Mouse (Mus musculus): ENCODE data around the gene Ush1c. TPM values are rescaled to one million over a fixed set of nuclear protein-coding genes. Genes with fewer than 3 reads are reported as not detected.
"Not testable (repeated sequence)": the region's sequence is repeated elsewhere in the genome, so short reads cannot be mapped to it uniquely, and the experiment has no call there.

Ush1c gene
- total RNA-seq, 1 experiment from 2014 or later = 2.7 TPM

GRCm38 (mm10) chr7:46204775-46205174, 33.5 kb downstream of the Ush1c start:
- DNase-seq = no peak

- DNase-seq = peak; percentile 46
These were observed 34.2 kb downstream of the Ush1c start for GRCm38 (mm10) chr7:46204046-46204471.

- no peak for DNase-seq
These were observed 36.7 kb downstream of the Ush1c start for GRCm38 (mm10) chr7:46201649-46202048.

- DNase-seq = no peak
These were observed 38.3 kb downstream of the Ush1c start for GRCm38 (mm10) chr7:46200021-46200420.

- DNase-seq = no peak
These were observed 42.9 kb downstream of the Ush1c start for GRCm38 (mm10) chr7:46195356-46195755.

GRCm38 (mm10) chr7:46184232-46184631, 54.1 kb downstream of the Ush1c start:
- no peak for DNase-seq

- peak; percentile 64 for DNase-seq
These were observed 56.7 kb downstream of the Ush1c start for GRCm38 (mm10) chr7:46181590-46181989.

GRCm38 (mm10) chr7:46179431-46180275, 58.6 kb downstream of the Ush1c start, which contains the start of gene Abcc8:
Gene Abcc8 (minus strand): TSS chr7:46180033.
- DNase-seq = peak; percentile 29

GRCm38 (mm10) chr7:46168980-46169379, 69.3 kb downstream of the Ush1c start:
- not testable (repeated sequence) for DNase-seq

- DNase-seq = peak; percentile 36
These were observed 69.9 kb downstream of the Ush1c start for GRCm38 (mm10) chr7:46168402-46168801.

- DNase-seq = peak; percentile 53
These were observed 70.4 kb downstream of the Ush1c start for GRCm38 (mm10) chr7:46167901-46168300.

GRCm38 (mm10) chr7:46165876-46166275, 72.4 kb downstream of the Ush1c start:
- DNase-seq = no peak

GRCm38 (mm10) chr7:46162731-46163130, 75.6 kb downstream of the Ush1c start:
- DNase-seq = no peak

- DNase-seq = peak; percentile 26
These were observed 76.1 kb downstream of the Ush1c start for GRCm38 (mm10) chr7:46162132-46162727.

GRCm38 (mm10) chr7:46161615-46162014, 76.7 kb downstream of the Ush1c start:
- no peak for DNase-seq

- DNase-seq = no peak
These were observed 80.6 kb downstream of the Ush1c start for GRCm38 (mm10) chr7:46157746-46158145.

- DNase-seq = peak; percentile 23
These were observed 83.5 kb downstream of the Ush1c start for GRCm38 (mm10) chr7:46154498-46155488.

GRCm38 (mm10) chr7:46152819-46153351, 85.4 kb downstream of the Ush1c start:
- peak; percentile 11 for DNase-seq

GRCm38 (mm10) chr7:46147417-46147816, 90.9 kb downstream of the Ush1c start:
- DNase-seq = no peak

- no peak for DNase-seq
These were observed 91.5 kb downstream of the Ush1c start for GRCm38 (mm10) chr7:46146675-46147308.
